Mouse (Mus musculus): ENCODE results near the gene Tpx2.

The Tpx2 gene

GRCm38 (mm10) chr2:152863346-152863745, 15.6 kb downstream of the Tpx2 start:
- peak; percentile 84 for DNase-seq (ENCODE audit: low read depth)

DNA sequence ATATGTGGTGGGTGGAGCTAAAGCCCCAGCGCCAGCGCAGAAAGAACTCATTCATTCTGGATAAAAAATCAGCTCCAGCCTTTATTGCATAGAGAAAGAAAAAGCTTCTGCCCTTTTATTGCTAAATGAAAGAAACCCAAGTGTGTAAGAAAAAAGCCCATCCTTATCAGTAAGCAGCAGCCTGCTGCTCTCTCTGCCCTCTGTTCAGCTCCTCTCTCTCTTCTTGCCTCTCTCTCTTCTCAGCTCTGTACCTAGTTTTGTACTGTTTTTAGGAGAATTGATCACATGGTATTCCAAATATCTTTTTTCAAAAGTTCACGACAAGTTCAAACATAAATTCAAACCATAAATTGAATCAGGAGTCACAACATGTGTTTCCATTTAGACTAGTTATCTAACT, 30.5 kb downstream of the Tpx2 start:
- peak; percentile 35 for DNase-seq (ENCODE audit: low read depth)

DNA sequence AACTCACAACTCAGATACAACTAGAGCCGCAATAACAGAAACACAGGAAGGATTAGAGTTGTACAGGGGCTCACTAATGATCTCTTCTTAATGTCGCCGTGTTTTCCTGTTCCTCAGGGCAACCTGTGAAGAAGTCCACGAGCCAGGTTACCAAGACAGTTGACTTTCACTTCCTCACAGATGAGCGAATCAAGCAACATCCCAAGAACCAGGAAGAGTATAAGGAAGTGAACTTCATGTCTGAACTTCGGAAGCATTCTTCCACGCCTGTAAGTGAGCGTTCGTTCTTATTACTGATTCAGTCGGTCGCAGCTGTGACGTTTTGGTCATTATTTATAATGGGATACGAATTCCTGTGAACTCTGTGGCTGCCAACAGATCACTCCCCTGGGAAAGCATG, 33.1 kb downstream of the Tpx2 start:
- no peak for DNase-seq (ENCODE audit: low read depth)

DNA sequence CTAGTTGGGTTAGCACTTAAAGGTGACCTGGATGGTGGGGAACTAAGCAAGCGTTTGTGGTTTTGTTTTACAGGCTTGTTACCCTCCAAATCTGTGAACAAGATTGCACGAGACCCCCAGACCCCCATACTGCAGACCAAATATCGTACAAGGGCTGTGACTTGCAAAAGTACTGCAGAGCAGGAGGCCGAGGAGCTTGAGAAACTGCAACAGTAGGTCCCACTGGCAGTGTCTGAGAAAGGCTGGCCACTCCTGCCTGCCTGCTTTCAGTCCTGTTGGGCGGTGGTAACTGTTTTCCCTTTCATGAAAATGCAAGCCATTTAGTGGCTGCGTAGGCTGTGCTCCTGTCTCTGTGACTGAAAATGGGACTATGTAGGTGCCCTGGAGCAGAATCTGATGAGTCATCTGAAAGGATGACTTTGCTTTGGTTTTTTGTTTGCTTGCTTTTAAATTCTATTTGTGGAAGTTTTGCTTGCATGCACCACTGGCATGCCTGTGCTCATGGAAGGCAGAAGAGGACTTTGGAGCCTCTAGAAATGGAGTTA, 36.4 kb downstream of the Tpx2 start:
- no peak for DNase-seq (ENCODE audit: low read depth)

GRCm38 (mm10) chr2:152887230-152887629, 39.5 kb downstream of the Tpx2 start:
- peak; percentile 22 for DNase-seq (ENCODE audit: low read depth)

- DNase-seq (ENCODE audit: low read depth) = no peak
Measured at GRCm38 (mm10) chr2:152888774-152889173, 41.0 kb downstream of the Tpx2 start.

GRCm38 (mm10) chr2:152895834-152896233, 48.1 kb downstream of the Tpx2 start:
- DNase-seq (ENCODE audit: low read depth) = no peak

- no peak for DNase-seq (ENCODE audit: low read depth)
Measured at GRCm38 (mm10) chr2:152896926-152897325, 49.2 kb downstream of the Tpx2 start.

DNA sequence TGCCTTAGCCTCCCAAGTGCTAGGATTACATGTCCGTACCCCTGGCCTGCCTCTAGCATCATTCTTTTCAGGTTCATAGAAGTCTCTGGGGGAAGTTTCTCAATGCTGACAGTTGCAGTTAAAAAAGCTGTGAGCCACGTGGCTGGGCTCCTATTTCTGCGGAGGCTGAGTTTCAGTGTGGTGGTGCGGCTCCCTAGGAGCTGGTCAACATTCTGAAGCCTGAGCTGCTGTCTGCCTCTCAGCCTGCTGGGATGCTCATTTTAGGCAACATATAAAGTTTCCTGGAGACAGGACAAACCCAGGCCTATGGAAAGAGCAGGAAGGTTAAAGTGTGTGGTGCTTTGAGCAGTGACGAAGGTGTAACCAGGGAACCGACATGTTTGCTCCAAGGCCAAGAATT, 51.2 kb downstream of the Tpx2 start:
- peak; percentile 30 for DNase-seq (ENCODE audit: low read depth)

DNA sequence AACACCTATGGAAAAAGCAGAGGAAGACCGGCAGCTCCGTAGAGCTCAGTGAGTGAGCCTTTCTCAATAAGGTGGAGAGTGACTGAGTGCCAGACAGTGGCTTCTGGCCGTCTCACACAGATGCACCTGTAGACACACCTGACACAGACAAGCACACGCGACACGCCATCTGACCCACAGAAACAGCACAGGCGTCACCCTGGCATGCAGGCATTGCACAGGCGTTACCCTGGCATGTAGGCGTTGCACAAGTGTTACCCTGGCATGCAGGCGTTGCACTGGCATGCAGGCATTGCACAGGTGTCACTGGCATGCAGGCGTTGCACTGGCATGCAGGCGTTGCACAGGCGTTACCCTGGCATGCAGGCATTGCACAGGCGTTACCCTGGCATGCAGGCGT, 53.5 kb downstream of the Tpx2 start:
- DNase-seq (ENCODE audit: low read depth) = no peak

GRCm38 (mm10) chr2:152902658-152903057, 54.9 kb downstream of the Tpx2 start:
- no peak for DNase-seq (ENCODE audit: low read depth)

DNA sequence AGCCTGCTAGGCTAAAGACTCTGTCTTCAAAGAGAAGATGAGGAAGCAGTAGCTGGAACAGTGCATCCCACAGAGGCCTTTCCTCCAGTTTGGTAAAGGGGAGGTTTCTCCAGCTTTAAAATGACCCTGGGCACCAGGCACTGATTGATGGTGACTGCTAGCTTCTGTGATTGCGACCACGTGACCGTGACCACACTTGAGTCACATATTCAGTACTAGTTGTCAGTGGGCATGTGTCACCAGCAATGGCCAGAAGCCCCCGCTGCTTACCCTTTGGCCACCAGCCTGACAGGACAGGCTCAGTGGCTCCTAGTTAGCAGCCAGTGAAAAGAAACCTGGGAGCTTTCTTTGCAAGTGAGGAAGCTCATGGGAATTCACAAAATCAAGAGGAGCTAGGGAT, 55.8 kb downstream of the Tpx2 start:
- peak; percentile 34 for DNase-seq (ENCODE audit: low read depth)

DNA sequence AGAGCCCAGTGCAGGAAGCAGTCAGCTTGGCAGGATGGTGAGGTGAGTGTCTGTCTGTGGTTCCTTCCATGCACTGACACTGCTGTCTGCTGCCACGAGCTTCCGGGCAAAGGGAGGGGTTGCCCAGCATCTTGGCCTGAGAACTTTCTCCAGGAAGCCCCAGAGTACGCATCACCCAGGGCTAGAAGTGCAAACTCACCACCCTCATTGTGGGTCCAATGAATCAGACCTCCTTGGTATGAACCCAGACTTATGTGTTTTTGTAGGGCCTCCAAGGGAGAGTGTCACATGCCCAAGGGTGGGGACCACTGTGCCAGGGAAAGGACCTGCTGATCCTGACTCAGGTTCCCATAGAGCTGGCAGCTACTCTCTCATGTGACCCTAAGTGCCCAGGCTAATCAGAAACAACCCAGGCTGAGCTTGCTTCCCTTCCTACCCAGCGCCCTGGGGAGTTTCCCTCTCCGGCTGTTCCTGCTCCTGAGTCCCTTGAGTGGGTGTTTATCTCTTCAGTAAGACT, 56.4 kb downstream of the Tpx2 start:
- DNase-seq (ENCODE audit: low read depth) = peak; percentile 76

DNA sequence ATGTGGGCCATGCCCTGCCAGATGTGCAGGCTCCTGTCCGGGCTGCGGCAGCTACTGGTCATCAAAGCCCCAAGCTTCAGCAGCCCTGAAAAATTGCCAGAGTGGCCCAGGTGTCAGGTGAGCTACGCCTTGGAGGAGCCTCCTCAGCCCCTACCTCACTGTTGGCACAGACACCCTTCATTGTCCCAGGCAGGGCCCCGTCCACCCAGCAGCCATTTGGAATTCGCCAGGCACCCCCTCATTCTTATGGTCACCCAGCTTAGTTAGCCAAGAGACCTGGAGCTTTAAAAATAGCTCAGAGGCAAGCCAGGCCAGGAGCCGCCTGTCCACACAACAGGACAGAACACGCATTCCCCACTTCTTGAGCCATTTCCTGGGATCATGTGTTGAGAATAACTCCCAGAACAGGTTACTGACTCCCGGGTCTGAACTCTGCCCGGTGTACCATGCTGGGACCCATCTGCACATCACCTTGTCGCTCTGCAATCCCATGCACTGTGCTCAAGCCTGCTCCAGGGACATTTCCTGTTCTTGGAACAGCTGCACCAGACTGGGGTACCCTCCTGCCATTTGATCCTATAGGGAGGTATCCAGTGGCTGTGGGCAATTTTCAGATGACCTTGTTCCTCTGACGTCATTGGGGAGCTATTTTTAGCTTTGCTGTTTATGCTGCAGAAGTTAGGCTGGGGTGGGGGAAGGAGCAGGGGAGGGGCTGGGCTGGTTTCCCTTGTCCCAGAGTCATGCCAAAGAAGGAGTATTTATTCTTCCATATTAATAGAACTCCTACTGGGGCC, 57.5 kb downstream of the Tpx2 start:
- peak; percentile 83 for DNase-seq (ENCODE audit: low read depth)

DNA sequence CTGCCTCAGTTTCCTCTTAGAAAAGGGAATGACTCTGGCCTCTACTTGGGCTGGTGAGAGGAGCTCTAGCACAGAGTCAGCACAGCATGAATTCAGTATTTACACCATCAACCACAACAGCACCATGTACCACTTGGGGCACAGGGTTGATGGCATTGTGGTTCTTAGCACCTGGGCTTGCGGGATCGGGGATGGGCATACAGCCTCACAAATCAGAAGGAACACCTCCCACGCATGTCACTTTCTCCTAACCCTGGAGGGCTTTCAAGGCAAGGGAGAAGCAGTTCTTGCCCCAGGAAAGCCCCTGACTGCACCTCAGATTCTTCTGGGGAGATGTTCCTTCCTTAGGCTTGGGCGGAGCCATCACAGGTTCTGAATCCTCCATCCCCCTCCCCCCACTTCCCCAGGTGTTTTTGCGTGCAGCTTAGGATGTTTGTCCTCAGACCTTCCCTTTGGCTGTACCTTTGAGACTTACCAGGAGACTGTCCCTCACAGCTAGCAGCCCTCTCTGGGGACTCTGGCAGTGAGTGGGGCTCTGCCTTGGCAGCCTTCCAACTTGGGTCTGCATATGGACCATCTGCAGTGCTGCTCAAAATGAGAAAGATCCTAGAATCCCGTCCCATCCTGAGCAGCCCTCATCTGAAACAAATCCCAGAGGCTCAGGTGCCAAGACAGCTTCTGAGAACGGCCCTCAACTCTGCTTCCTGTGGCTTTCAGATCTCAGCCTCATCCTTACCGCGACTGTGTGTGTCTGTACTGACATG, 58.7 kb downstream of the Tpx2 start:
- DNase-seq (ENCODE audit: low read depth) = peak; percentile 10

DNA sequence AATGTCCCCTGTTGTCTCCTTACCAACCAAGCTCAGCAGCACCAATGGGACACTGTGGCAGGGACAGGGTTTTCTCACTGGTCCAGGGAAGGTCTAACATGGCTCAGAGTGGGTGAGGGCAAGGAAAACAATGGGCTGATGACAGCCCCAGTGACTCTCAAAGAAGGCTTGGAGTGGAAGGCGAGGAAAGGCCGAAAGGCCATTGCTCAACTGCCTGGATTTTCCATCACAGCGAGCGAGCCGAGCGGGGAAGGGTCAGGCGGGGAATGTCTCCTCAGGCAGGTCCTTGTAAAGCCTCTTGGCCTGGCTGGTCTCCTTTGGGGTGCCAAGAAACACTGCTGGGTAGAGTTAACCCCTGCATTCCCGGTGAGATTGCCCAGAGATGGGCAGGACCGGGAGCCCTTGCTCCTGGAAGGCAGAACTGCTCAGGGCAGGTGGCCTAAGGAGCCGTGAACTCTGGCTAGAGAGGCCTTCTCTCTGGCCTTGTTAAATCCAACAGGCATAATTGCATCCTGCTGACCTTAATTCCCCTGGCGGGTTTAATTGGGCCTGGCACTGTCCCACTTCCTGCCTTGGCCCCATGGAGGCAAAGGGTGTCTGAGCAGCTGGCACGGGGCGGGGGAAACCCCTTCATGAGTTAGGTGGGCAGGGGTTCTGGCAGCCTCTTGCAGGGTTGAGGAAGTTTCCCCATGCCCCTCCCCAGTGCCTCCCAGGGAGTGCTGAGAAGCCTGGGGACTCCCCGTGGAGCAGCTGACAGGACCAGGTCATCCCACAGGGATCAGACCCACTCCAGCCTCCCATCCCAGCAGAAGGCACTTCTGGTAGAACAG, 59.6 kb downstream of the Tpx2 start:
- peak; percentile 35 for DNase-seq (ENCODE audit: low read depth)

- no peak for DNase-seq (ENCODE audit: low read depth)
Measured at GRCm38 (mm10) chr2:152909848-152910247, 62.1 kb downstream of the Tpx2 start.

- DNase-seq (ENCODE audit: low read depth) = no peak
Measured at GRCm38 (mm10) chr2:152911031-152911430, 63.3 kb downstream of the Tpx2 start, which contains the start of gene Mylk2. Mylk2 (plus strand) TSS chr2:152911352.

DNA sequence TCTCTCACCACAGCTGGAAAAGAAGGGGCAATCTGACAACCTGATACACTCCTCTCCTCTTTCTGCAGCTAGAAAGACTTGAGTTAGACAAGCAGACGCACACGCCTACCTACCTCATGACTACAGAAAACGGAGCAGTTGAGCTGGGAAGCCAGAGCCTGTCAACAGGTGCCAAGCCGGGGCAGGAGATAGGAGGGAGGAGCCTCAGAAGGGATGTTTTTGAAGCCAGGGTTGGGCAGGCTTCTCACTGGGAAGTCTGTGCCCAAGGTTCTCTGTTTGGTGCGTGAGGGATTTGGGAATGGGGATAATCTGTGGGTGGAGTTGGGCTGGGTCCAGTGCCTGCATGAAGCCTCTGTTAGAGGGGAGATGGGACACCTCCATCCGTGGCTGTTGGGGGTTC, 63.7 kb downstream of the Tpx2 start:
- DNase-seq (ENCODE audit: low read depth) = no peak

- DNase-seq (ENCODE audit: low read depth) = no peak
Measured at GRCm38 (mm10) chr2:152913471-152913870, 65.7 kb downstream of the Tpx2 start.

- peak; percentile 96 for DNase-seq (ENCODE audit: low read depth)
Measured at GRCm38 (mm10) chr2:152914310-152915120, 66.8 kb downstream of the Tpx2 start.

Measured in NIH3T3 (cell line).